ENCODE assay signal across 23 mouse cellular contexts in genomic region chr3:53381704-53382581, GRCm38 (mm10).
A peak's percentile ranks its signal among the peaks of the same experiment; 100 is the strongest.
DNase-seq lines count a peak whose midpoint lies in the region; ATAC-seq and TF ChIP-seq lines count a peak whose summit lies in the region.
"Had no signal": no experiment of that assay in that cellular context is flagged by ENCODE, and none has a peak within 500 bp of the region (broad histone marks: within the 10 kb centered on the region; RNA-seq: fewer than 3 reads in every experiment).

No protein-coding gene starts in this region.

- H3K27ac ChIP-seq in kidney, embryonic 16.5 days (ENCODE audit: low read length) = no peak overlapping the region
- H3K27ac ChIP-seq in neural tube, embryonic 12.5 days = no peak overlapping the region
- H3K27ac ChIP-seq in layer of hippocampus, adult 2 months = no peak overlapping the region
- H3K27ac ChIP-seq: forebrain, embryonic 10.5 days; heart, adult 2 months; heart, embryonic 13.5 days; midbrain, embryonic 10.5 days had no signal

- no peak overlapping the region for H3K4me3 ChIP-seq in kidney, embryonic 16.5 days (ENCODE audit: low read length)
- H3K4me3 ChIP-seq in neural tube, embryonic 12.5 days = no peak overlapping the region
- H3K4me3 ChIP-seq in layer of hippocampus, adult 2 months = no peak overlapping the region
- H3K4me3 ChIP-seq: forebrain, embryonic 10.5 days; heart, adult 2 months; heart, embryonic 13.5 days; midbrain, embryonic 10.5 days had no signal

- H3K9ac ChIP-seq in kidney, embryonic 16.5 days (replicated peaks; ENCODE audit: low read length) = no peak overlapping the region
- no peak overlapping the region for H3K9ac ChIP-seq in neural tube, embryonic 12.5 days
- H3K9ac ChIP-seq: heart, embryonic 13.5 days had no signal

- no peaks in the 10 kb centered on the region for H3K9me3 ChIP-seq in kidney, embryonic 16.5 days (ENCODE audit: low read length)
- no peaks in the 10 kb centered on the region for H3K9me3 ChIP-seq in neural tube, embryonic 12.5 days

- peak; percentile 57; the same call in 1 of the 2 replicates for ATAC-seq in kidney, embryonic 16.5 days (ENCODE audit: low FRiP score, low TSS enrichment)
- peak; percentile 41 for ATAC-seq in neural tube, embryonic 12.5 days (ENCODE audit: low FRiP score, low read depth)
- ATAC-seq: CD4-positive, CD25-positive, alpha-beta regulatory T cell, adult 4 months; forebrain, embryonic 16.5 days; inflammation-experienced regulatory T-cells, adult 6 months; lung, postnatal 0 days had no signal

- H3K27me3 ChIP-seq in kidney, embryonic 16.5 days (ENCODE audit: insufficient read depth, low read length) = no peaks in the 10 kb centered on the region
- H3K27me3 ChIP-seq in neural tube, embryonic 12.5 days (replicated peaks) = no peaks in the 10 kb centered on the region
- H3K27me3 ChIP-seq: heart, embryonic 13.5 days had no signal

- 45% methylated on average over 14 of the region's 14 CpGs for WGBS in kidney, embryonic 16.5 days
- 55% methylated on average over 14 of the region's 14 CpGs for WGBS in neural tube, embryonic 12.5 days

- no peak overlapping the region for H3K4me2 ChIP-seq in kidney, embryonic 16.5 days (replicated peaks; ENCODE audit: low read depth, low read length)
- H3K4me2 ChIP-seq in neural tube, embryonic 12.5 days (replicated peaks) = no peak overlapping the region
- H3K4me2 ChIP-seq: heart, embryonic 13.5 days had no signal

- H3K4me1 ChIP-seq in kidney, embryonic 16.5 days (ENCODE audit: insufficient read depth, low read length) = no peaks in the 10 kb centered on the region
- no peaks in the 10 kb centered on the region for H3K4me1 ChIP-seq in neural tube, embryonic 12.5 days
- H3K4me1 ChIP-seq: forebrain, embryonic 10.5 days; midbrain, embryonic 10.5 days had no signal

- DNase-seq in embryo, embryonic 10 days (ENCODE audit: low spot score) = peak; percentile 29
- DNase-seq in embryo, embryonic 9.5 days (ENCODE audit: extremely low spot score) = no peak
- DNase-seq in kidney, postnatal 10 days = no peak
- peak; percentile 7 for DNase-seq in 416B (ENCODE audit: low read depth)
- DNase-seq in layer of hippocampus, adult 2 months (ENCODE audit: low spot score in 2 of 2) = no peak
- no peak for DNase-seq in cerebellum, postnatal 10 days
- DNase-seq: adrenal gland, postnatal 14 days; cerebellum, adult 8-10 months; gastrocnemius, postnatal 10 days; heart, adult 2 months; heart, postnatal 14 days; kidney, adult 2 months; kidney, postnatal 25 days; thymus, adult 18-20 months had no signal

- no peak for TF ChIP-seq CTCF in layer of hippocampus, adult 2 months (conservative IDR thresholded peaks at IDR 0.05)

- no peaks in the 10 kb centered on the region for H3K36me3 ChIP-seq in kidney, embryonic 16.5 days (ENCODE audit: insufficient read depth, low read length)
- H3K36me3 ChIP-seq in neural tube, embryonic 12.5 days = no peaks in the 10 kb centered on the region
- H3K36me3 ChIP-seq: forebrain, embryonic 10.5 days; heart, embryonic 13.5 days; midbrain, embryonic 10.5 days had no signal

Comparison
In these comparisons a context has a peak if more than half of its experiments do, and no peak if none do; other contexts are left out.
1. DNase-seq: peak in embryo, embryonic 10 days (single experiment) and 416B (single experiment); none in embryo, embryonic 9.5 days (single experiment), kidney, postnatal 10 days (single experiment), layer of hippocampus, adult 2 months (0 of 2) and cerebellum, postnatal 10 days (0 of 2).